Mouse (Mus musculus) heart, embryonic 12.5 days (tissue): ENCODE measurements around the gene Fbxo10. TPM values are rescaled to one million over a fixed set of nuclear protein-coding genes. Genes with fewer than 3 reads are reported as not detected.
"Not testable (repeated sequence)": the region's sequence is repeated elsewhere in the genome, so short reads cannot be mapped to it uniquely, and the experiment has no call there.

Experiments
- ATAC-seq: fragments of 200-750 bp; cut with Nextera tagmentation; 2 replicates; pipeline ENCODE4 v1.8.0; 2017; ENCODE audit warnings: moderate TSS enrichment, moderate library complexity; ENCODE audit not compliant: insufficient number of reproducible peaks, low FRiP score
- H3K27ac ChIP-seq: fragments of 300-500 bp; sonication (generic); 2 replicates; pipeline ENCODE4 v1.5.1; 2016; ENCODE audit warnings: mild to moderate bottlenecking, moderate library complexity; ENCODE audit not compliant: poor library complexity, severe bottlenecking
- H3K27me3 ChIP-seq: fragments of 300-500 bp; sonication (generic); replicated peaks from 2 replicates; pipeline ENCODE4 v1.6.1; 2016; ENCODE audit warnings: mild to moderate bottlenecking, moderate library complexity
- H3K36me3 ChIP-seq: fragments of 300-500 bp; sonication (generic); 2 replicates; pipeline ENCODE4 v1.6.1; 2016; ENCODE audit warnings: mild to moderate bottlenecking, moderate library complexity
- H3K4me1 ChIP-seq: fragments of 300-500 bp; sonication (generic); replicated peaks from 2 replicates; pipeline ENCODE4 v1.6.1; 2016; ENCODE audit warnings: mild to moderate bottlenecking
- H3K4me2 ChIP-seq: fragments of 300-500 bp; sonication (generic); 2 replicates; pipeline ENCODE4 v1.6.1; 2016; ENCODE audit warnings: mild to moderate bottlenecking, moderate library complexity
- H3K4me3 ChIP-seq: fragments of 300-500 bp; sonication (generic); 2 replicates; pipeline ENCODE4 v1.5.1; 2016; ENCODE audit warnings: mild to moderate bottlenecking
- H3K9ac ChIP-seq: fragments of 300-500 bp; sonication (generic); 2 replicates; pipeline ENCODE4 v1.6.1; 2016; ENCODE audit warnings: mild to moderate bottlenecking, moderate library complexity
- H3K9me3 ChIP-seq: fragments of 300-500 bp; sonication (generic); replicated peaks from 2 replicates; pipeline ENCODE4 v1.6.1; 2016; ENCODE audit warnings: mild to moderate bottlenecking, moderate library complexity
- WGBS: fragments of 180-500 bp; shearing (Covaris S2); methylation state at CpG from one replicate; pipeline ENCODE4 v1.1.7; 2016; 5-methylcytosine and 5-hydroxymethylcytosine counted together
- polyA plus RNA-seq: library from polyadenylated mRNA; unstranded; fragments of >200 nt; fragmentation: Nextera tagmentation; extraction: Ambion mirVana; gene quantifications from 2 replicates; pipeline ENCODE4 v1.2.1, GENCODE M21; 2016

Fbxo10 gene
- polyA plus RNA-seq, 1 experiment from 2014 or later = 17.7 TPM

GRCm38 (mm10) chr4:45047286-45047887, 37.0 kb downstream of the Fbxo10 start:
- 81% methylated on average over 9 of the region's 9 CpGs for WGBS

GRCm38 (mm10) chr4:45046679-45047078, 37.7 kb downstream of the Fbxo10 start:
- Histone ChIP-seq H3K27me3 (no peaks in the 10 kb centered on the region), H3K36me3 (peaks cover 65% of the 10 kb centered on the region), H3K9me3 (no peaks in the 10 kb centered on the region), H3K4me1 (peaks cover 3% of the 10 kb centered on the region; the same call in 1 of the 2 replicates), H3K9ac (no peak overlapping the region), H3K4me2 (no peak overlapping the region), H3K27ac (peak overlapping the region; percentile 34; the same call in 1 of the 2 replicates), H3K4me3 (no peak overlapping the region)
- 83% methylated on average over 5 of the region's 5 CpGs for WGBS
- ATAC-seq = no peak

More at GRCm38 (mm10) chr4:45047286-45047887, 37.0 kb downstream of the Fbxo10 start:
- ATAC-seq = no peak
- H3K27me3 ChIP-seq = no peaks in the 10 kb centered on the region
- peaks cover 3% of the 10 kb centered on the region; the same call in 1 of the 2 replicates for H3K4me1 ChIP-seq
- H3K9ac ChIP-seq = no peak overlapping the region
- no peak overlapping the region for H3K4me2 ChIP-seq
- H3K4me3 ChIP-seq = no peak overlapping the region
- H3K36me3 ChIP-seq = peaks cover 59% of the 10 kb centered on the region
- H3K9me3 ChIP-seq = no peaks in the 10 kb centered on the region
- no peak overlapping the region for H3K27ac ChIP-seq

GRCm38 (mm10) chr4:45040795-45041194, 43.6 kb downstream of the Fbxo10 start:
- 77% methylated on average over 7 of the region's 7 CpGs for WGBS

GRCm38 (mm10) chr4:45039546-45039945, 44.9 kb downstream of the Fbxo10 start:
- not testable (repeated sequence) for H3K9me3 ChIP-seq, H3K4me3 ChIP-seq, H3K4me2 ChIP-seq, H3K27me3 ChIP-seq, H3K9ac ChIP-seq, H3K27ac ChIP-seq, ATAC-seq
- Histone ChIP-seq H3K4me1 (peaks cover 24% of the 10 kb centered on the region), H3K36me3 (peaks cover 59% of the 10 kb centered on the region)
- WGBS = 90% methylated on average over 7 of the region's 7 CpGs

More at GRCm38 (mm10) chr4:45040795-45041194, 43.6 kb downstream of the Fbxo10 start:
- Histone ChIP-seq H3K4me3 (no peak overlapping the region), H3K27me3 (no peaks in the 10 kb centered on the region), H3K9me3 (no peaks in the 10 kb centered on the region), H3K27ac (no peak overlapping the region), H3K36me3 (peaks cover 56% of the 10 kb centered on the region), H3K4me1 (peaks cover 12% of the 10 kb centered on the region), H3K4me2 (no peak overlapping the region), H3K9ac (no peak overlapping the region)
- no peak for ATAC-seq

GRCm38 (mm10) chr4:45038879-45039278, 45.5 kb downstream of the Fbxo10 start:
- not testable (repeated sequence) for H3K9me3 ChIP-seq, H3K27me3 ChIP-seq, ATAC-seq, H3K4me3 ChIP-seq, H3K4me2 ChIP-seq, H3K9ac ChIP-seq
- peak overlapping the region; percentile 94 for H3K27ac ChIP-seq
- H3K4me1 ChIP-seq = peaks cover 24% of the 10 kb centered on the region
- 47% methylated on average over 8 of the region's 8 CpGs for WGBS
- peaks cover 56% of the 10 kb centered on the region for H3K36me3 ChIP-seq

- Histone ChIP-seq H3K36me3 (peaks cover 58% of the 10 kb centered on the region), H3K9ac (peak overlapping the region; percentile 35; the same call in 1 of the 2 replicates), H3K9me3 (no peaks in the 10 kb centered on the region), H3K4me1 (peaks cover 24% of the 10 kb centered on the region), H3K4me2 (0 out of 2 replicates have a peak overlapping the region, but pooled peaks have one; percentile 1), H3K4me3 (no peak overlapping the region), H3K27ac (peak overlapping the region; percentile 94), H3K27me3 (no peaks in the 10 kb centered on the region)
- 42% methylated on average over 13 of the region's 13 CpGs for WGBS
- peak; percentile 65 for ATAC-seq
These were observed 46.7 kb downstream of the Fbxo10 start for GRCm38 (mm10) chr4:45037455-45038410.

- H3K9ac ChIP-seq = no peak overlapping the region
- H3K4me1 ChIP-seq = peaks cover 24% of the 10 kb centered on the region
- H3K36me3 ChIP-seq = peaks cover 58% of the 10 kb centered on the region
- no peak overlapping the region for H3K27ac ChIP-seq
- 80% methylated on average over 5 of the region's 5 CpGs for WGBS
- no peaks in the 10 kb centered on the region for H3K27me3 ChIP-seq
- H3K9me3 ChIP-seq = no peaks in the 10 kb centered on the region
- no peak overlapping the region for H3K4me2 ChIP-seq
- no peak for ATAC-seq
- H3K4me3 ChIP-seq = no peak overlapping the region
These were observed 47.8 kb downstream of the Fbxo10 start for GRCm38 (mm10) chr4:45036571-45036970.

GRCm38 (mm10) chr4:45036048-45036447, 48.4 kb downstream of the Fbxo10 start:
- Histone ChIP-seq H3K9me3 (no peaks in the 10 kb centered on the region), H3K4me3 (no peak overlapping the region), H3K27ac (no peak overlapping the region), H3K27me3 (no peaks in the 10 kb centered on the region), H3K36me3 (peaks cover 58% of the 10 kb centered on the region), H3K4me1 (peaks cover 24% of the 10 kb centered on the region), H3K9ac (no peak overlapping the region), H3K4me2 (no peak overlapping the region)
- WGBS = 82% methylated on average over 10 of the region's 10 CpGs
- no peak for ATAC-seq

- no peak overlapping the region for H3K4me3 ChIP-seq
- no peaks in the 10 kb centered on the region for H3K27me3 ChIP-seq
- H3K36me3 ChIP-seq = peaks cover 58% of the 10 kb centered on the region
- H3K4me1 ChIP-seq = peaks cover 24% of the 10 kb centered on the region
- H3K9ac ChIP-seq = peak overlapping the region; percentile 3; the same call in 1 of the 2 replicates
- no peak for ATAC-seq
- 62% methylated on average over 15 of the region's 16 CpGs for WGBS
- H3K4me2 ChIP-seq = no peak overlapping the region
- H3K9me3 ChIP-seq = no peaks in the 10 kb centered on the region
- peak overlapping the region; percentile 34 for H3K27ac ChIP-seq
These were observed 49.4 kb downstream of the Fbxo10 start for GRCm38 (mm10) chr4:45034693-45035628.

GRCm38 (mm10) chr4:45032586-45032985, 51.8 kb downstream of the Fbxo10 start:
- ATAC-seq = no peak
- WGBS = 82% methylated on average over 9 of the region's 9 CpGs
- Histone ChIP-seq H3K4me1 (peaks cover 22% of the 10 kb centered on the region), H3K36me3 (peaks cover 77% of the 10 kb centered on the region), H3K27ac (no peak overlapping the region), H3K4me2 (no peak overlapping the region), H3K27me3 (no peaks in the 10 kb centered on the region), H3K4me3 (no peak overlapping the region), H3K9ac (no peak overlapping the region), H3K9me3 (no peaks in the 10 kb centered on the region)
